Mouse (Mus musculus) heart, postnatal 25 days (tissue): Measurements from ENCODE around the gene Nedd9. TPM values are rescaled to one million over a fixed set of nuclear protein-coding genes. Genes with fewer than 3 reads are reported as not detected.

ENCODE experiments used
- DNase-seq: peaks from one replicate; pipeline ENCODE4 v3.0.0; 2022; ENCODE audit warnings: low spot score
- intact Hi-C: fragments of 180-260 bp; cut with DNase I; formaldehyde crosslinking; loops from one replicate; pipeline ENCODE4 v1.15.1; 2025
- total RNA-seq, 2 experiments: library from RNA; stranded (reverse); gene quantifications; 2 replicates each; pipeline ENCODE4 v1.2.3; 2021

Gene Nedd9
- total RNA-seq, 2 experiments from 2014 or later: 23.3 to 28.2 TPM

GRCm38 (mm10) chr13:41422581-41422980 lies 64.6 kb downstream of the Nedd9 start:
- intact Hi-C loops: no loop called here
- no peak for DNase-seq

- no peak for DNase-seq
- intact Hi-C loops: no loop called here
These were observed 66.8 kb downstream of the Nedd9 start for GRCm38 (mm10) chr13:41420376-41420775.

- intact Hi-C loops: no loop called here
- no peak for DNase-seq
These were observed 68.8 kb downstream of the Nedd9 start for GRCm38 (mm10) chr13:41418198-41418869.

GRCm38 (mm10) chr13:41416065-41417016 lies 70.8 kb downstream of the Nedd9 start:
- DNase-seq: no peak
- intact Hi-C loops: no loop called here

GRCm38 (mm10) chr13:41410191-41411074 lies 76.7 kb downstream of the Nedd9 start:
- intact Hi-C loops: no loop called here
- DNase-seq: no peak

- no peak for DNase-seq
- intact Hi-C loops: no loop called here
These were observed 77.9 kb downstream of the Nedd9 start for GRCm38 (mm10) chr13:41409291-41409690.

- intact Hi-C loops: no loop called here
These were observed 78.7 kb downstream of the Nedd9 start for GRCm38 (mm10) chr13:41408374-41408952.

GRCm38 (mm10) chr13:41405009-41405408 lies 82.2 kb downstream of the Nedd9 start:
- no peak for DNase-seq
- intact Hi-C loops: no loop called here

More at GRCm38 (mm10) chr13:41408374-41408952, 78.7 kb downstream of the Nedd9 start:
- no peak for DNase-seq

- DNase-seq: peak; percentile 55
- intact Hi-C loops: no loop called here
These were observed 83.3 kb downstream of the Nedd9 start for GRCm38 (mm10) chr13:41403838-41404237.

- no peak for DNase-seq
- intact Hi-C loops: no loop called here
These were observed 84.6 kb downstream of the Nedd9 start for GRCm38 (mm10) chr13:41402441-41403003.

- intact Hi-C loops: no loop called here
- no peak for DNase-seq
These were observed 85.4 kb downstream of the Nedd9 start for GRCm38 (mm10) chr13:41401775-41402174.

GRCm38 (mm10) chr13:41400289-41400688 lies 86.9 kb downstream of the Nedd9 start:
- intact Hi-C loops: no loop called here
- DNase-seq: no peak

- DNase-seq: no peak
- intact Hi-C loops: no loop called here
These were observed 95.0 kb downstream of the Nedd9 start for GRCm38 (mm10) chr13:41392191-41392590.

GRCm38 (mm10) chr13:41390698-41391097 lies 96.5 kb downstream of the Nedd9 start:
- intact Hi-C loops: no loop called here
- DNase-seq: no peak

GRCm38 (mm10) chr13:41386581-41386980 lies 100.6 kb downstream of the Nedd9 start:
- intact Hi-C loops: no loop called here
- DNase-seq: peak; percentile 35

GRCm38 (mm10) chr13:41384896-41385295 lies 102.3 kb downstream of the Nedd9 start:
- DNase-seq: no peak
- intact Hi-C loops: no loop called here

- intact Hi-C loops: no loop called here
- no peak for DNase-seq
These were observed 104.5 kb downstream of the Nedd9 start for GRCm38 (mm10) chr13:41382635-41383034.

- DNase-seq: no peak
These were observed 105.2 kb downstream of the Nedd9 start for GRCm38 (mm10) chr13:41381806-41382546.

More at GRCm38 (mm10) chr13:41381806-41382546, 105.2 kb downstream of the Nedd9 start:
- intact Hi-C loops: no loop called here
